Mouse (Mus musculus) forebrain, embryonic 14.5 days (tissue): ENCODE measurements around the gene Timp2. TPM values are rescaled to one million over a fixed set of nuclear protein-coding genes. Genes with fewer than 3 reads are reported as not detected.
A peak's percentile ranks its signal among the peaks of the same experiment; 100 is the strongest.

Experiments
- ATAC-seq: fragments of 200-750 bp; cut with Nextera tagmentation; 2 replicates; pipeline ENCODE4 v1.8.0; 2017; ENCODE audit warnings: mild to moderate bottlenecking, moderate library complexity
- DNase-seq: peaks from one replicate; pipeline ENCODE4 v3.0.0-alpha.2; 2015; ENCODE audit warnings: low spot score
- H3K27ac ChIP-seq: fragments of 300-500 bp; sonication (generic); 2 replicates; pipeline ENCODE4 v1.5.1; 2014; ENCODE audit warnings: low read depth, mild to moderate bottlenecking, control low read depth, low read length, moderate library complexity
- H3K27me3 ChIP-seq: fragments of 300-500 bp; sonication (generic); replicated peaks from 2 replicates; pipeline ENCODE4 v1.6.1; 2014; ENCODE audit warnings: low read length, control low read depth, mixed read lengths; ENCODE audit not compliant: control insufficient read depth, insufficient read depth
- H3K36me3 ChIP-seq: fragments of 300-500 bp; sonication (generic); 2 replicates; pipeline ENCODE4 v1.6.1; 2014; ENCODE audit warnings: low read length, control low read depth; ENCODE audit not compliant: control insufficient read depth, insufficient read depth
- H3K4me1 ChIP-seq: fragments of 300-500 bp; sonication (generic); 2 replicates; pipeline ENCODE4 v1.6.1; 2014; ENCODE audit warnings: antibody characterized with exemption, low read length, control low read depth; ENCODE audit not compliant: control insufficient read depth, insufficient read depth
- H3K4me2 ChIP-seq: fragments of 300-500 bp; sonication (generic); 2 replicates; pipeline ENCODE4 v1.6.1; 2014; ENCODE audit warnings: mild to moderate bottlenecking, control low read depth, low read length
- H3K4me3 ChIP-seq: fragments of 300-500 bp; sonication (generic); 2 replicates; pipeline ENCODE4 v1.5.1; 2014; ENCODE audit warnings: low read depth, low read length, control low read depth
- H3K9ac ChIP-seq: fragments of 300-500 bp; sonication (generic); 2 replicates; pipeline ENCODE4 v1.6.1; 2014; ENCODE audit warnings: mild to moderate bottlenecking, low read length, control low read depth, moderate library complexity
- H3K9me3 ChIP-seq: fragments of 300-500 bp; sonication (generic); replicated peaks from 2 replicates; pipeline ENCODE4 v1.6.1; 2016; ENCODE audit warnings: low read length, control low read depth, mixed read lengths; ENCODE audit not compliant: control insufficient read depth
- WGBS: fragments of 180-500 bp; shearing (Covaris S2); extraction: QIAGEN DNeasy Blood & Tissue Kit; methylation state at CpG from one replicate; pipeline ENCODE4 v1.1.7; 2014; 5-methylcytosine and 5-hydroxymethylcytosine counted together
- polyA plus RNA-seq: library from polyadenylated mRNA; unstranded; fragments of >200 nt; fragmentation: Nextera tagmentation; extraction: Ambion mirVana; gene quantifications from 2 replicates; pipeline ENCODE4 v1.2.1, GENCODE M21; 2014

Timp2 gene
- polyA plus RNA-seq, 1 experiment from 2014 or later = 62.9 TPM

DNA sequence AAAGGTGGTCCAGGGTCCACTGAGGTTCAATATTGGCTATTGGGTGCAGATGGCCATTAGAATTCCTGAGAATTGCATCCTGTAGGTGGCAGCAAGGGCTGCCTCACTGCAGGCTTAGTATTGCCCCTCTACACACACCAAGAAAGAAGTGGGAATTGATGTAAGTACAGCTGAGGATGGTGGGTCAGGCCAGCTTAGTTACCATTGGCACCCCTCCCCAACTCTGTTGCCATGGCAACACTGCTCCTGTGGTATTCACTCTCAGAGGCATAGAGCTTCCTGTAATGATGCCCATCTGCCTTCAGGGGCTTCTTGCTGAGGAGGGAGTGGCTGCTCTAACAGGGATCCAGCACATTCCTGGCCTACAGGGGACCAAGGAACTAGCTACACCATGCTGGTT, 19.5 kb upstream of the Timp2 start:
- no peaks in the 10 kb centered on the region for H3K27me3 ChIP-seq
- ATAC-seq = 0 out of 2 replicates have a peak, but pooled peaks have one; percentile 32
- H3K9me3 ChIP-seq = no peaks in the 10 kb centered on the region
- H3K4me2 ChIP-seq = no peak overlapping the region
- H3K9ac ChIP-seq = no peak overlapping the region
- no peaks in the 10 kb centered on the region for H3K36me3 ChIP-seq
- H3K27ac ChIP-seq = no peak overlapping the region
- DNase-seq = peak; percentile 58
- peaks cover 5% of the 10 kb centered on the region; the same call in 1 of the 2 replicates for H3K4me1 ChIP-seq
- no peak overlapping the region for H3K4me3 ChIP-seq

GRCm38 (mm10) chr11:118374506-118374905, 19.0 kb upstream of the Timp2 start:
- peaks cover 5% of the 10 kb centered on the region; the same call in 1 of the 2 replicates for H3K4me1 ChIP-seq
- no peaks in the 10 kb centered on the region for H3K9me3 ChIP-seq
- H3K4me2 ChIP-seq = no peak overlapping the region
- H3K36me3 ChIP-seq = no peaks in the 10 kb centered on the region
- ATAC-seq (no peak), DNase-seq (no peak)
- H3K27me3 ChIP-seq = no peaks in the 10 kb centered on the region
- no peak overlapping the region for H3K4me3 ChIP-seq
- H3K9ac ChIP-seq = no peak overlapping the region
- 72% methylated on average over 5 of the region's 5 CpGs for WGBS
- no peak overlapping the region for H3K27ac ChIP-seq

DNA sequence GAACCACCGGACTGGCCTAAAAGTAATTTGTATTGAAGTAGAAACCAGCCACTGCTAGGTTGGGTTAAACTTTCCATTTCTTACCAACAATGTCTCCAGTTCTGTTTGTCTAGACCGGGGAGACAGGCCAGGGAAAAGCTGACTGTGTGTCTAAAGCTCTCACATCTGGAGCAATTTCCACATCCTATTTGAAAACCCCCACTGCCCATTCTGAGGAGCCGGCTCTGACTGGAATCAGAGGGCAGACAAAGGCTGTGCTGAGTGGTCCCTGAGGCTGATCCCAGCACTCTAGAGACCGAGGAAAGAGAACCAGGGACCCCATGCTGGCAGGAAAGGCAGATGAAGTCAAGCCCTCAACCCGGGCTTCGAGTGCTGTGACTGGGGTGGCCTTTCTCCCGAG, 17.1 kb upstream of the Timp2 start:
- no peaks in the 10 kb centered on the region for H3K9me3 ChIP-seq
- no peaks in the 10 kb centered on the region for H3K36me3 ChIP-seq
- H3K4me1 ChIP-seq = peaks cover 5% of the 10 kb centered on the region; the same call in 1 of the 2 replicates
- H3K4me2 ChIP-seq = no peak overlapping the region
- H3K9ac ChIP-seq = no peak overlapping the region
- DNase-seq (no peak), ATAC-seq (no peak)
- WGBS = 51% methylated on average over 7 of the region's 7 CpGs
- no peak overlapping the region for H3K27ac ChIP-seq
- H3K27me3 ChIP-seq = no peaks in the 10 kb centered on the region
- H3K4me3 ChIP-seq = no peak overlapping the region

DNA sequence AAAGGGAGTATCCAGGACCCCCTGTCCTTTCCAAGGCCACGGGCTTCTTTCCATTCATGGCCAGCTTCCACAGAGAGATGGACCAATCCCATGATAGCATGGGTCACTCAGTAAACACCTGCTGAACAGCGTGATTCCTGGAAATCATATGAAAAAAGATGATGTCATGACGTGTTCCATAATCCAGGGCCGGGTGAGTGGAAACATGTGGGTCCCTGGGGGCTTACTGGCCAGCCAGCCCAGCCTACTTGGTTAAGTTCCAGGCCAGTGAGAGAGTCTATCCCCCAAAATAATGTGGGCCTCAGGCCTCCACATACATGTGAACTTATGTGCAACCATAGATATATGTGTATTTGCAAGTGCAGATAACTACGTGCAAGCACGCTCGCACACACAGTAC, 16.3 kb upstream of the Timp2 start:
- H3K9ac ChIP-seq = no peak overlapping the region
- H3K36me3 ChIP-seq = no peaks in the 10 kb centered on the region
- H3K4me2 ChIP-seq = no peak overlapping the region
- H3K27ac ChIP-seq = no peak overlapping the region
- ATAC-seq (no peak), DNase-seq (no peak)
- no peaks in the 10 kb centered on the region for H3K27me3 ChIP-seq
- H3K4me3 ChIP-seq = no peak overlapping the region
- H3K4me1 ChIP-seq = peaks cover 5% of the 10 kb centered on the region; the same call in 1 of the 2 replicates
- WGBS = 92% methylated on average over 7 of the region's 7 CpGs
- H3K9me3 ChIP-seq = no peaks in the 10 kb centered on the region

GRCm38 (mm10) chr11:118369657-118370056, 14.1 kb upstream of the Timp2 start:
- no peaks in the 10 kb centered on the region for H3K36me3 ChIP-seq
- no peak overlapping the region for H3K27ac ChIP-seq
- ATAC-seq (no peak), DNase-seq (no peak)
- WGBS = 78% methylated on average over 8 of the region's 8 CpGs
- no peak overlapping the region for H3K9ac ChIP-seq
- no peaks in the 10 kb centered on the region for H3K9me3 ChIP-seq
- no peak overlapping the region for H3K4me2 ChIP-seq
- no peaks in the 10 kb centered on the region for H3K4me1 ChIP-seq
- no peak overlapping the region for H3K4me3 ChIP-seq
- H3K27me3 ChIP-seq = no peaks in the 10 kb centered on the region

DNA sequence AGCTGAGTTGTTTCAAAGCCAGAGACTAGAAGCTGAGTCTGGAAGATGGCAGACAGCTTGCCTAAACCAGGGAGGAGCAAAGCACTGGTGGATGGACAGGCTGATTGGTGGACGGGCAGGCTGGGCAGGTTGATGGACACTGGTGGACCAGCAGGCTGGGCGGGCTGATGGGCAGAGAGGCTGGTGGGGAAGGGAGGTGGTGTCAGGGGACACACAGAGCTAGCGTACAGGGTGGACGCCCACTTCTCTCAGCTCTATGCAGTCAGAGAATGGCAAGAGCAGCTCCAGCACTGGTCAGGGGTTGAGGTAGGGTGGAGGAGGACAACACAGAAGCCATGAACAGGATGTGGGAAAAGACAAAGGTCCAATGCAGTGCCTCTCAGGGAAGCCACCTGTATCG, 13.7 kb upstream of the Timp2 start:
- Histone ChIP-seq H3K27me3 (no peaks in the 10 kb centered on the region), H3K9me3 (no peaks in the 10 kb centered on the region), H3K9ac (no peak overlapping the region), H3K27ac (no peak overlapping the region), H3K4me3 (no peak overlapping the region), H3K4me1 (no peaks in the 10 kb centered on the region), H3K36me3 (no peaks in the 10 kb centered on the region), H3K4me2 (no peak overlapping the region)
- no peak for ATAC-seq
- no peak for DNase-seq
- 85% methylated on average over 5 of the region's 5 CpGs for WGBS

DNA sequence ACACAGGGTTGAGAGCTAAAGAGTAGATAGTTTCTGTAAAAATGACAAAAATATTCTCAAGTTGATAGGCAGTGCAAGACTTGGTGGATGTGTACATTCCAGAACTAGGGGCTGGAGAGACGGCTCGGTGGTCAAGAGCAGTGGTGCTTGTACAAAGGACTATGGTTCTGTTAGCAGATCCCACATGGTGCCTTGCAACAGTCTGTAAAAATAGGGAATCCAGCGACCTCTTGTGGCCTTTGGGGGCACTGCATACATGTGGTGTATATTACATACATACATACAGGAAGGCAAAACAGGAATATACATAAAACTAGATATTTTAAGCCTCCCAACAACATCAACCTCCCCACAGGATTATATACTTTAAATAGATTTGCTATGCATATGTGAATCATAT, 12.8 kb upstream of the Timp2 start:
- H3K9ac ChIP-seq = no peak overlapping the region
- 64% methylated on average over 3 of the region's 3 CpGs for WGBS
- DNase-seq (no peak), ATAC-seq (no peak)
- H3K4me1 ChIP-seq = no peaks in the 10 kb centered on the region
- H3K4me3 ChIP-seq = no peak overlapping the region
- H3K27me3 ChIP-seq = no peaks in the 10 kb centered on the region
- H3K4me2 ChIP-seq = no peak overlapping the region
- no peaks in the 10 kb centered on the region for H3K9me3 ChIP-seq
- no peaks in the 10 kb centered on the region for H3K36me3 ChIP-seq
- no peak overlapping the region for H3K27ac ChIP-seq

GRCm38 (mm10) chr11:118366559-118366958, 11.0 kb upstream of the Timp2 start:
- DNase-seq (no peak), ATAC-seq (no peak)
- 79% methylated on average over 8 of the region's 8 CpGs for WGBS
- no peaks in the 10 kb centered on the region for H3K36me3 ChIP-seq
- H3K4me1 ChIP-seq = no peaks in the 10 kb centered on the region; the same call in 1 of the 2 replicates
- H3K4me2 ChIP-seq = no peak overlapping the region
- no peak overlapping the region for H3K9ac ChIP-seq
- H3K27me3 ChIP-seq = no peaks in the 10 kb centered on the region
- no peak overlapping the region for H3K27ac ChIP-seq
- H3K9me3 ChIP-seq = no peaks in the 10 kb centered on the region
- no peak overlapping the region for H3K4me3 ChIP-seq

GRCm38 (mm10) chr11:118366108-118366507, 10.6 kb upstream of the Timp2 start:
- 72% methylated on average over 3 of the region's 3 CpGs for WGBS
- H3K4me3 ChIP-seq = no peak overlapping the region
- no peak for DNase-seq

More at GRCm38 (mm10) chr11:118366108-118366507, 10.6 kb upstream of the Timp2 start:
- Histone ChIP-seq H3K9me3 (no peaks in the 10 kb centered on the region), H3K36me3 (no peaks in the 10 kb centered on the region), H3K4me1 (no peaks in the 10 kb centered on the region; the same call in 1 of the 2 replicates), H3K9ac (no peak overlapping the region), H3K27me3 (no peaks in the 10 kb centered on the region), H3K27ac (no peak overlapping the region), H3K4me2 (no peak overlapping the region)
- no peak for ATAC-seq
